Mouse (Mus musculus): Measurements from ENCODE around the gene Rps6ka2.
"Not testable (repeated sequence)": the region's sequence is repeated elsewhere in the genome, so short reads cannot be mapped to it uniquely, and the experiment has no call there.

Gene Rps6ka2

GRCm38 (mm10) chr17:7265705-7266368 lies 95.9 kb downstream of the Rps6ka2 start:
- no peak for DNase-seq (ENCODE audit: extremely low read depth, low read depth, low spot score)

DNA sequence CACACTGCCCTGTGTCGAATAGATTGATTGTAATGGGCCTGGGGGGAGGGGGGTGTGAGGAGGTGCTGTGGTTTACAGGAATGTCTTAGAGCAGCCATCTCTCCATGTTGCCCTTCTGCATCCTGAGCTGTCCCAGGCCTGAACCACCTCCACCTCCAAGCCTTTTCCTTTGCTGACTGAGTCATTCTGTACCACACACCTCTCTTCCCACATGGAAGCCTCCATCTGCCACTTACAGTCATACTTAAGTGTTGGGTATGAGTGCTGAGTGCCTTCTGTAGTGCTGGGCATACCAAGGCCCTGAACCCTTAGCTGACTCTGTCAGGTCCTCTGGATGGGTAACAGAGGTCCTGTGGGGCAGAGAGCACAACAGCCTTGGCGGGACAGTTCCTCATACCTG lies 97.9 kb downstream of the Rps6ka2 start:
- DNase-seq (ENCODE audit: extremely low read depth, low read depth, low spot score), result no peak

DNA sequence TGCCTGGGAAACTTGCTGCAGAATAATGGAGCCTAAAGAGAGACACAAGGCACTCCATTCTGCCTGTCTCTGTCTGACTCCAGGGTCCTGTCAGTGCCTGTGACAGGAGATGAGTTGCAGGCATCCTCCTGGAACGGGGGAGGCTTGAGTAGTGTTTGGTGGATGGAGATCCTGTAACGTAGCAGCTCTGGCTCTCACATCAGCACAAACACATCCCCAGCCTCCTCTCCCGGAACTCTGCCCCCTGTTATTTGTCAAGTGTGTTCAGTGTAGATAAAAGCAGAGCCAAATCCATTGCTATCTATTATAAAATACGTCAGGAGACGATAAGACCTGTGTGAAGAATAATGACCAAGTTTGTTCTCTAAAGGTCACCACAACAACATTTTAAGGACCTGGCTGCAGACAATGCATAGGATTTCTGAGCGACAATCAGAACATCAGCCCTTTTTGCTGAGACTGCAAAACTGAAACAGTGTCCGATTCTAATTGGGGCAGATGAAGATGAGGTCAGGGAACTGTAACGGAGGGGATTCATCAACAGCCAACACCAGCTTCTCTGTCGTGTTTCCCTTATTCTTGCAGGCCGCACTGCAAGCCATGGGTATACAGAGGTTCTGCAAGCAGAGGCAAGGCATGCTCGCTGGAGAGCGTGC lies 99.4 kb downstream of the Rps6ka2 start:
- no peak for DNase-seq (ENCODE audit: extremely low read depth, low read depth, low spot score)

DNA sequence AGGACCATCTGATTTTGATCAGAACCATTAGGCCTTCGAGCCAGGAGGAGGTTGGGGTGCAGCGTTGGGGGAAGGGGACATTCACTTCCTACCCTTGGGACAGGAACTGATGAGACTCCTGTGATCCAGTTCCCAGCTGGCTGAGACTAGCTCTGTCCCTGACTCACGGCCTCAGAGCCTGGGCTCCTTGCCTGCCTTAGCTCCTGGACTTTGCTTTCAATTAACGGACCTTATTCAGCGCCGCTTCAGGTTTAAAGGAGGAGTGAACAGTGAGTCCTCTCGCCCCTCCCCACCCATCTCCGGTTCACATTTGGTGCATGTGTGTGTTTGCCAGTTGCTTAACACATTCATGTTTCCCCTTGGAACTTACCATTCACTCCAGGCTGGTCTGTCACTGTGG lies 100.6 kb downstream of the Rps6ka2 start:
- DNase-seq (ENCODE audit: extremely low read depth, low read depth, low spot score), result no peak

DNA sequence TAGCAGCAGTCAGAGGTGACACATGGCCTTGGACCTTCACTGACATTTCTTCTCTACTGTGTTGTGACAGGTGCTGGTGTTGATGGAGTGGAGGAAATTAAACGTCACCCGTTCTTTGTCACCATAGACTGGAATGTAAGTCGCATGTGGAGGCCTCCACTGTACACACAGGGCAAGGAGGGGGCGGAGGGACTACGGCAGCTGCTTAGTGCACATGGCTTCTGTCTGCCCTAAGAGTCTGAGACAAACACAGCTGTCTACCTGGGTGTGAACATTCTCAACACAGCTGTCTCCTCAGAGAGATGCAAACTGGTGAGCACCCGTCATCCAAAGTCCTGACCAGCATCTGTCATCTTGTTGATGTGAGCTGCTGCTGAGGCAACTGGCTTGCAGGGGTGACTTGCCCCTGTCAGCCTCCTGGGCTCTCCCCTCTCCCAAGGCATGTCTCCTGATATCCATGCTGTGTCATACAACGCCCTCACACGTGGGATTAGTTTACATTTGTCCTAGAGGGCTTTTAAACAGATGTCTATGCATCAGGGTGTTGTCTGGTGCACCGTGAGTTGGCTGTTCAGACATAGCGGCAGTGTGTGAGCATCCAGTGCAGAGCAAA lies 101.7 kb downstream of the Rps6ka2 start:
- no peak for DNase-seq (ENCODE audit: extremely low read depth, low read depth, low spot score)

DNA sequence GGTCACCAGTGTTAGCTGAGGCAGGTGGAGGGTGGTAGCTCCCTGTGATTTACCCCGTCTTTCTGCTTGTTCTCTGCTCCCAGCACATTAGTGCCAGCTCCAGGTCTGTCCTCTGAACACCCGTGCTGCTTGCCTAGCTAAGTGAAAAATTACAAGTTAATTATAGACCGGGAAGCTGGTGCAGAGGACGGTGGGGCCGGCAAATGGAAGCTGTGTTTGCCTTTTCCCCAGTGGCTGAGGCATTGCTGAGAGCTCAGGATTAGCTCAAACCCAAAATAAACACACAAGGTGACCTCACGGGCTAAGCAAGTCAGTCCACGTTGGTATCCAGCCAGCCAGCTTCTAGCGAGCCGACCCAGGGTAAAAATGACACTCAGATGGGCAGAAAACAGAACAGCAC lies 103.1 kb downstream of the Rps6ka2 start:
- no peak for DNase-seq (ENCODE audit: extremely low read depth, low read depth, low spot score)

- DNase-seq (ENCODE audit: extremely low read depth, low read depth, low spot score), result no peak
These were observed 103.9 kb downstream of the Rps6ka2 start for GRCm38 (mm10) chr17:7273785-7274184.

DNA sequence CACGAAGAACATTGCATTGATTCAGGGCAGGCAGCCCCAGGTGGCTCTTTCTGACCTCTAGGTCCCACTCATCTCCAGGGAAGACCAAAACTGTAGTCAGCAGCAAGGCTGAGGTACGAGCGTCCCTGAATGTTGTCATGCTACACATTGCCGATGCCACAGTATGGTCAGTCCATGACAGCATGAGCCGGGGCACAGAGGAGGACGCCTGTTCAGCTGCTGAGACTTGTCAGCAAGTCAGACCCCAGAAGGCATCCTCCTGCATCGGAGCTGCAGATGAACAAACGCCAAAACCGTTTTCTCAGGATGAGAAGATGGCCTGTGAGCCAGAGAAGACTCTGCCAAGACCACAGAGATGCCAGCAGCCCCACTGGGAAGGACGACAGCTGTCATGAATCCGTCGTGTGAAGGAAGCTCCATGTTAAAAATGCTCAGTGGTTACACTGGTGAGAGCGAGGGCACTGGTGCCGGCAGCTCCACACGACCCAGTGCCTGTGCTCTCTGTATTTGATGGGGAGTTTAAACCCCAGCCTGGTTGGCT lies 108.9 kb downstream of the Rps6ka2 start:
- DNase-seq (ENCODE audit: extremely low read depth, low read depth, low spot score), result no peak

DNA sequence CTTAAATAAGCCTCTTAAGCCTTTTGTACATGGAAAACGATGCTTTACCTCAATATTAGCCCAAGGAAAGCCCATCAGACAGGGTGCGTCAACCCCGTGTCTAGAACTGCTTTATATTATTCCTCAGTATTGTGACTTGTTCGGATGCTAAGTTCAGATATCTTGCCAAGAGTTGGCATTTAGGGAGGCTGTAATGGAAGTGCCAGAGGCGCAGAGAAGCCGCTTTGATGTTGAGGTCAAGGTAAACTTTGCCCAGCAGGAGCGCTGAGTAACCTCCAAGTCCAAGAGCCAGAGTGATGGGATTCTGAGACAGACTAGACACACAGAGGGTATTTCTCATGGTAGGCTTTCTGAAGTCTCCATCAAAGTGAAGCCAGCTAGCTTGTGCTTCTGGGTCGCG lies 109.3 kb downstream of the Rps6ka2 start:
- DNase-seq (ENCODE audit: extremely low read depth, low read depth, low spot score), result no peak

- DNase-seq (ENCODE audit: extremely low read depth, low read depth, low spot score), result no peak
These were observed 114.5 kb downstream of the Rps6ka2 start for GRCm38 (mm10) chr17:7284297-7284910.

GRCm38 (mm10) chr17:7285292-7285691 lies 115.4 kb downstream of the Rps6ka2 start:
- no peak for DNase-seq (ENCODE audit: extremely low read depth, low read depth, low spot score)

DNA sequence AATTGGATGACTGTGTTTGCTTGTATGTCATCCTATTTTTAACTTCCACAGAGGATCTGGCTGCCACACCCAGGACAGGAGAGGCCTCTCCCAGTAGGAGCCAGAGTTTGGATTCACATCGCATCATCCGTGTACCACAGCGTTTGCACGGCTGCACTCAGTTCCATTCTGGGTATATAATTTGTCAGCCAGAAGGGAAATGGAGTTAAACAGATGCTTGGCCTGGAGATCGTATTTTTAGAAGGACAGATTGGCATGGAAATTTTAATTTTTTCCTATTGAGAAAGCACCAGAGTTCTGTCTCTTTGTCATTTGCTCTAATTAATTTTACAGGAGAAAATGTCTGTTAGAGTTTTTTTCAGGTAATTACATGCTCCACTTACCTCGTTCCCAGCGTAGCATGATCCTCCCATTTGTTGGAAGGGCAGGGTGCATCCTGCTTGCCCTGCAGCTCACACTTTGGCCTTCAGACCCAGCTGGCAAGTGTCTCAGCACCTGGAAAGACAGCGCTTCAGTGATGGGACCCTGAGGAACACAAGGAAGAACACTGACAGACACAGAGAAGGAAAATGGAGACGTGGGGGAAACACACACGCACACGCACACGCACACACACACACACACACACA lies 116.6 kb downstream of the Rps6ka2 start:
- no peak for DNase-seq (ENCODE audit: extremely low read depth, low read depth, low spot score)

GRCm38 (mm10) chr17:7292012-7292684 lies 122.2 kb downstream of the Rps6ka2 start:
- DNase-seq (ENCODE audit: extremely low read depth, low read depth, low spot score), result no peak

DNA sequence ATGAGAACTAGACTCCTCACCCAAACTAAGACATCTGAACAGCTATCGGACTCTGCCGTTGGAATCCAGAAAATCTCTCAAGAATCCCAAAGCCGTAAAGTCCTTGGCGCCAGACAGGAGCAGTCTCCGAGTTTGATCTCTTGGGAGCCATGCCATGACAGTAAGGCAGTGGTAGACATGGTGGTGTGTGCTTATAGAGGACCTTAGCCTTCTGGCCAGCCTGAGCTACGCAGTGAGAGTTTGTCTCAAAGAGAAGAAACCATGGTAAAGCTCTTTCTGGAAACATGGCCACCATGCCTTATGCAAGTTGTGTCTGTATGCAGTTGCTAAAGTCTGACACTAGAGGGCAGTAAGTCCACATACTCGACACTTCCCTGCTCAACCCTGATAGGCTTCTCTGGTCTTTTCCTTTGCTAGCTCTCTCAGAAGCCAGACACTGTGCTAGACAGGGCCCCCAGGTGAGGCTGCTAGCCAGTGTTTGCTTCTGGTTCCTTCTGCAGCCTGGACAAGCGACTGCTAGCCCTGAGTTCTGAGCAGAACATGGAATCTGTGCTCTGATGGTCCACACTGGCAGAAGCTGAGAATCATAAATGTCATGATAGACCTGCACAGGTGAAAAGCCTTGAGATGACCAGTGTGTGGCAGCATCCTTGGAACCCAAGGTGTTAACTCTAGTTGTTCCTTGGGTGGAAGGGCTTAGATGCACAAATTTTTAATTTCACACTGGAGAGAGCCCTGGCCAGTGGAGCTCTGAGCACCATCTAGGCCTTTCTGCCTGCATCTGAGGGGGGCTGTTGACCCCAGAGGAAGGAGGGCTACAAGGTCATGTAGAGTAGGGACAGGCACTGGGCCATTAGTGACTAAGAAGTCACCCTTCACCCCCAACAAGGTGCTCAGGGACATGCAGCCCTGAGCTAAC lies 136.6 kb downstream of the Rps6ka2 start:
- DNase-seq (ENCODE audit: extremely low read depth, low read depth, low spot score), result not testable (repeated sequence)

DNA sequence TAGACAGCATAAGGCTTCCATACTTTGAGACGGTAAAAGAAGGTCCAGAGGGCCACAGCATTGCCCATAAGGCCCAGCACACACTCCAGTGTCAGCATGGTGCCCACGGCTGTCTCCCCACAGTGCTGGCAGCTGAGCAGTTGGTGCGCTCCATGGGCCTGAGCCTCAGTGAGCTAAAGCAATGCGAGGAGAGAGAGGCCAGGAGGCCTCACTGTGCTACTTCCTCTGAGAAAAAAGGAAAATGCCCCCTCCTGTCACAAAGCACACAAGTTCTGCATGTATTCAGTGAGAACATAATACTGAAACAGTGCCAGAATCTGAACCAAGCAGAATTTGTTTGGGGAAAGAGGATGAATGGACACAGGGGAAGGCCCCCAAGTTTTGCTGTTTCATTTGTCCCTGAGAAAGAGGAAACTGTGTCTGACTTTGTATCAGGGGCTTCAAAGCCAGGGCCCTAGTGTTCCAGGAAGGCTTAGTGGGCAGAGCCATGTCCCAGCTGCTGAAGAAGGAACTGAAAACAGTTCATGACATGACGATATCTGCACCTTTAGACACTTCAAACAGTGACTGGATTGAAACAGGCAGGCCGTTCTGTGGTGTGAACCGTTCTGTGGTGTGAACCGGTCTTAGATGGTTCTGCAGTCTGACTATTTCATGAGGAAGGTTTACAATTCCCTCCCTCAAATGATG lies 145.9 kb downstream of the Rps6ka2 start:
- DNase-seq (ENCODE audit: extremely low read depth, low read depth, low spot score), result not testable (repeated sequence)

GRCm38 (mm10) chr17:7319789-7320188 lies 149.9 kb downstream of the Rps6ka2 start:
- DNase-seq (ENCODE audit: extremely low read depth, low read depth, low spot score), result not testable (repeated sequence)

DNA sequence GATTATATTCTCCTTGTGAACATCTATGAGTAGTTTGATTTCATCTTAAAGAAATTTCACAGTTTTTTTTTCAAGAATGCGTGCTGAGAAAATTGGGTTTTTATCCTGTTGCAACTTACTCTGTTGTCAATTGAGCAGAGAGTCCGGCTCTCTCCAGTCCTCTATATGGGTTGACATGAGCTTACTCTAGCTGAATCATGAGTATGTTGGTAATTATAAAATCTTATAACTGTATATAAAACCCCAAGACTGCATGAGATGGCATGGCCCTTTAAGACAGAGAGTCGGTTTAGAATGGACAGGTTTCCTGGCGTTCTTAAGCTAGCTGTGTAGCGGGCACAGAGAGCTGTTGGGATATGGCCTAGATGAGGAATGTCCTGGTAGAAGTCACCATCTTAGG lies 154.4 kb downstream of the Rps6ka2 start, which contains the start of gene Tcp10a:
Gene Tcp10a, plus strand, starts transcription at position 301 of the 400 bp plus-strand sequence.
- not testable (repeated sequence) for DNase-seq (ENCODE audit: extremely low read depth, low read depth, low spot score)

DNA sequence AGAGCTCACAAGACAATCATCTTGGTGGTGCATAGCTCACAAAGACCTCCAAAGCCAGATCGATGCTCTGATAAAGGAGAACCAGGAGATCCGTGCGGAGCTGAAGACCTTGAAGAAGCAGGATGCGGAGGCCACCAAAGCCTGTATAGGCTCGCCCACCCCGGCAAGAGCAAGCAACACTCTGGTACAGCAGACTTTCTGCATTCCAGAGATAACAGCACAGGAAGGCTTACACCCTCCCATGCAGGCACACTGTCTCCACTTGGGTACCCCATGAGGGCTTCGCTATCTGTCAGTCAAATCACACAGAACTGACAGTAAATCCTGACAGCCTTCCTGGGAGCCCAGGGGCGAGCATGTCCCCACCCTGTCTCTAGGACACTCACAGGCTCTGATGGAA lies 156.5 kb downstream of the Rps6ka2 start:
- not testable (repeated sequence) for DNase-seq (ENCODE audit: extremely low read depth, low read depth, low spot score)

GRCm38 (mm10) chr17:7332745-7333144 lies 162.8 kb downstream of the Rps6ka2 start:
- DNase-seq (ENCODE audit: extremely low read depth, low read depth, low spot score), result not testable (repeated sequence)
